Mouse (Mus musculus) adrenal gland, postnatal 10 days (tissue): ENCODE measurements around the gene Cst7. TPM values are rescaled to one million over a fixed set of nuclear protein-coding genes. Genes with fewer than 3 reads are reported as not detected.

Experiments
- DNase-seq: peaks from one replicate; pipeline ENCODE4 v3.0.0; 2021; ENCODE audit warnings: mixed read lengths
- total RNA-seq, 2 experiments: library from RNA; stranded (reverse); gene quantifications; 2 replicates each; pipeline ENCODE4 v1.2.3; 2021

Gene Cst7
- total RNA-seq, 2 experiments from 2014 or later: 0.30 to 1.1 TPM

DNA sequence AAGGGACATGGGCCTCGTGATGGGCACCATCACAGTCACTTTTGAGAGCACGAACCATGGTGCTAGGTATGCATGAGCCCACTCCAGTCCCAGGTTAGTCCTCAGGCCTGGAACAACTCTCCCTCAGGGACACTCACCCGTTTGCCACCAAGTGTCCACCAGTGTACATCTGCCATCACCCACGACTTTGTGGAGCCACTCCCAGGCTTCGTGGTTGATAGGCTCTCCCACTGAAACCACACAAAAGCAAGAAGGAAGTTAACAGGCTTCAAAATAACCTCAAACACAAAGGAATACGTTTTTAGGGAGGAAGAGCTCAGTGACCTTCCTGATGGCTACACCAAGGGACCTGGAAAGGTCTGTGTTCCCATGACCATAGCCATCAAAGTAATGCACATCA lies 56.9 kb downstream of the Cst7 start:
- no peak for DNase-seq

Other genes with a start within 250 kb of the Cst7 start
- 1 to 10 TPM; 2.0 to 3.5 TPM for gene Gm10130, start 246.7 kb upstream of the Cst7 start, total RNA-seq
- 1 to 10 TPM; 3.4 to 6.6 TPM for gene 3300002I08Rik, start 207.7 kb upstream of the Cst7 start, total RNA-seq
- 1 to 10 TPM; 3.9 to 6.1 TPM for gene Zfp442, start 118.9 kb upstream of the Cst7 start, total RNA-seq
- 1 to 10 TPM in 1 of 2 experiments, under 1 TPM in 1; 0.78 to 1.1 TPM for gene Zfp345, start 85.3 kb upstream of the Cst7 start, total RNA-seq
- gene Apmap, start 38.2 kb downstream of the Cst7 start, total RNA-seq: 100 to 1,000 TPM; 145 to 167 TPM
- 10 to 100 TPM; 64.7 to 68.9 TPM for gene Acss1, start 98.1 kb downstream of the Cst7 start, total RNA-seq
- not detected for gene Vsx1, start 118.9 kb downstream of the Cst7 start, total RNA-seq
- gene Entpd6, start 178.6 kb downstream of the Cst7 start, total RNA-seq: 10 to 100 TPM; 14.0 to 14.2 TPM
- 10 to 100 TPM; 46.8 to 51.4 TPM for gene Pygb, start 216.3 kb downstream of the Cst7 start, total RNA-seq